Mouse (Mus musculus) CH12F3 (cell line): ENCODE data around the gene Dzip1l.

Experiments
- in situ Hi-C: fragments of 300-500 bp; cut with MboI; formaldehyde crosslinking; loops from 2 replicates; pipeline ENCODE4 v1.14.3; 2020; ENCODE audit warnings: low sequenced_read_pairs

Gene Dzip1l

DNA sequence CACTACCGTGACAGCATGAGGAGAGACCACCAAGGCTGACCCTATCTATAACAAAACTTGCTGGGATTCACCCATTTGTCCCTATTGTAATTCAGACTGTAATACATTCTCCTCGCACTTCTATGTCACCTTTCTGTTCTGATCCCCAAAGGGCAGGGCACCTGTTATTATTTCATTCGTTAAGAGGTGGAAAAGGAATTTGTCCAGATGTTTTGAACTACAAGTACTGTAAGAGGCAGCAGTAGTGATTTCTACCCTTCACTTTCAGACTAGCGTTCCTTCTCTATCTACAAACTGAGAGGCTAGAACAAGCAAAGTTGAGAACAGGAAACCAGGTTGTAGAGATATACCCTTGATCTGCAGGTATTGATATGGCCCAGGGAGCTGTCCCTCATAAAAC, 81.0 kb downstream of the Dzip1l start:
- in situ Hi-C loops = no loop called here

GRCm38 (mm10) chr9:99717134-99717533, 87.8 kb downstream of the Dzip1l start, which contains the start of gene Cldn18:
Gene Cldn18, minus strand, starts transcription at chr9:99717267.
- in situ Hi-C loops = no loop called here
